Mouse (Mus musculus): ENCODE results near the gene Ttc39d. TPM values are rescaled to one million over a fixed set of nuclear protein-coding genes. Genes with fewer than 3 reads are reported as not detected.
"Not testable (repeated sequence)": the region's sequence is repeated elsewhere in the genome, so short reads cannot be mapped to it uniquely, and the experiment has no call there.

Ttc39d gene
- total RNA-seq, 2 experiments from 2014 or later: not detected

DNA sequence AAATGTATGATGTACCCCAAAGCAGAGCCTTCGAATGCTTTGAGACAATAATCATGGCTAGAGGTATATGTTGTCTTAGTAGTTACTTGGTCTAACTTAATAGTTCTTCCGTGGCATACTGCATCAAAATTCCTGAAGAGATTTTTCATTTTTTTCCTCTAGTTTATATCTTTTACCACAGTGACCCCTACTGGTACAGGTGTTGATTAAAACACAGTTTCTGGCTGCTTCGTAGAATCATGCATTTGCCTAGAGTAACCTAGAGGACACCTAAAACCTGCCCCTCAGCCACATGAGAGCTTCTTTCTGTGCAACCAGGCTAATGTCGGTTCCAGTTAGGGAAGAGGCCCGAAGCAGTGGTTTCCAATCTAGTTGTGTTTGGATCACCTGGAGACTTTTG is 14.2 kb upstream of the Ttc39d start:
- peak; percentile 73 for ATAC-seq (replicated peaks; ENCODE audit: poor library complexity)

DNA sequence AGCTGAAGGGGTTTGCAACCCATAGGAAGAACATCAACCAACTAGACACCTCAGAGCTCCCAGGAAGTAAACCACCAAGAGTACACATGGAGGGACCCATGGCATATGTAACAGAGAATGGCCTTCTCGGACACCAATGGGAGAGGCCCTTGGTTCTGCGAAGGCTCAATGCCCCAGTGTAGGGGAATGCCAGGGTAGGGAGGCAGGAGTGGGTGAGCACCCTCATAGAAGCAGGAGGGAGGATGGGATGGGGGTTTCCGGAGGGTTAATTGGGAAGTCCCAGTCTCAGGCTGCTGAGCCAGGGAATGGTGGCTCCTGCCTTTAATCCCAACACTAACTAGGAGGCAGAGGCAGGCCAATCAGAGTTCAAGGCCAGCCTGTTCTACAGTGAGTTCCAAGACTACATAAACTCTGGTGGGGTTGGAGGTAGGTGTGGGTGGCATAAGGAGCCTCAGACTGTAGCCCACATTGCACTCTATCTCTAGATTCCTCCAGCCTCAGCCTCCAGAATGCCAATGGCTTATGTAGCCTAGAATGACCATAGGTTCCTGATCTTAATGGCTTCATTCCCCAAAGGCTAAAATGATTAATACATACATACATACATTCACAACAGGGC is 8.0 kb upstream of the Ttc39d start:
- no peak for ATAC-seq (replicated peaks; ENCODE audit: poor library complexity)

DNA sequence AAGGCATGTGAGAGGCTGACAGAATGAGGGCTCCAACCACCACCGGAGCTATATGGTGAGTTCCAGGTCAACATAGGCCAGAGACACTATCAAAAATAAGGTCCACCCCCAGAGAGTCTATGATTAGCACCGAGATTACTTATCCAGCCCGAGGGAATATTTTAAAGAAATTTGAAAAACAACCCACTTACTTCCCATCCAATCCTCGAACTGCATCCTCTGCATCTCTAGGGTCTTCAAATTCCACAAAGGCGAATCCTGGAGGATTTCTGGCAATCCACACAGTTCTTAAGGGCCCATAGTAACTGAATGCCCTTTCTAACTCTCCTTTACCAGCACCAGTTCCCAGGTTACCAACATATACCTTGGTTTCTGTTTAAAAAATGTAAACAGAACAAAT is 1.6 kb upstream of the Ttc39d start:
- ATAC-seq (replicated peaks; ENCODE audit: poor library complexity): no peak

DNA sequence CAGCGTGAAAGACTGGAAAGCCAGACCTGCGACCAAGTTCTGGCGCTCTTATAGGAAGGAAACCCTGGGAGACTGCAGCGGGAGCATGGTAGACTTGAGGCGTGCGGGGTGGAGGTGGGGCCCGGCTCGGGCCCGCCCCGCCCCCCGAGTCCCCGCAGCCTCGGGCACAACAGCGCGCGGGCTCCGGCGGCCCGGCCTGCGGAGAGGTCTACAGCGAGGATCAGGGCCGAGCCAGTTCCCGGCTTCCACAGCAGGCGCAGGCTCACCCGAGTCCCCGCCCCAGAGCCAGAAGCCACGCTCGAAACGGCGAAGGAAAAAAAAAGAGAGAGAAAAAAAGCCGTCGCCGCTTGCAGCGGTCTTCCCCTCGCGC is 974 bp upstream of the Ttc39d start:
- peak; percentile 19 for ATAC-seq (replicated peaks; ENCODE audit: poor library complexity)

DNA sequence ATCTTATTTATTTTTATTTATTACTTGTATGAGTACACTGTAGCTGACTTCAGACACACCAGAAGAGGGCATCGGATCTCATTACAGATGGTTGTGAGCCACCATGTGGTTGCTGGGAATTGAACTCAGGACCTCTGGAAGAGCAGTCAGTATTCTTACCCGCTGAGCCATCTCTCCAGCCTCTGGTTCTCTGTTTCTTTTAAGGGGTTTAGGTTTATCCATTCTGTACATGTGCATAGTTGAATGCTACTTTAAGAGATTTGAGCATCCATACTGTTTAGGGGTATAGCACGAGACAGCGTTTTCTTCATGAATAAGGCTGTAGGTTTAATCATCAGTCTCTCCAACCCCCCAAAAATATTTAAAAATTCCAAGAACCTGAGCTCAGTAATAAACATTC is 6.7 kb downstream of the Ttc39d start:
- not testable (repeated sequence) for ATAC-seq (replicated peaks; ENCODE audit: poor library complexity)

DNA sequence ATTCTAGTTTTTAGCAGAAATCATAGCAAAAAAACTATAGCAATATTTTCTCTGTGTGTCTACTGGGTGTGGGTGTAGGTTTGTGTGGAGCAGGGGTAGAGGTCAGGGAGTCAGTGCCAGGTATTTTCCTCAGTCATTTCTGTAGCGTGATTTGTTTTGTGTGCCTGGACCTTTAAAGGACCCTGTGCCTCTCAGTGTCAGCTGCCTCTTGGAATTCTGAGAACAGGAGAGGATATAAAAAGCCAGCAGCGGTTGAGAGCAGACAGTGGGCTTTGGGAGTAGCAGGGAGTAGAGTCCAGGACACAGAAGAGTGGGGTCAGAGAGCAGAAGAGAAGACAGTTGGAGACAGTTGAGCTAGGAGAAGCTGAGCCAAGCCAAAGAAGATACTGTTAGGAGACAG is 12.9 kb downstream of the Ttc39d start:
- no peak for ATAC-seq (replicated peaks; ENCODE audit: poor library complexity)

DNA sequence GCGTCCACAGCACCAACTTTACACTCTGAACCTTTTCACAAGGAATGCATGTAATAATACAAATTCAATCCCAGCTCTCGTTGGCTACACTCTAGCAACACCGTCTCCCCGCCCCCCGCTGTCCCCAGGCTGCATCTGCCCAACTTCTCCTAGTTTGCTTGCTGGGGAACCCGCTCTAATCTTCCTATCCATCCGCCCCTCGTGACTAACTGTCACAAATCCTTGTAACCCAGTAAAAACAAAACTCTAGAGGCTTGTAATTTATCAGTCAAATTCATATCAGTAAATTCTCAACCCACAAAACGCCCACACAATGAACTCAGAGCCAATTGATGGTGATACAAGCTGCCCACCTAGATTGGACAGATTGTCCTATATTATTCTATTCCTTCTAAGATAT is 13.9 kb downstream of the Ttc39d start:
- ATAC-seq (replicated peaks; ENCODE audit: poor library complexity): no peak

DNA sequence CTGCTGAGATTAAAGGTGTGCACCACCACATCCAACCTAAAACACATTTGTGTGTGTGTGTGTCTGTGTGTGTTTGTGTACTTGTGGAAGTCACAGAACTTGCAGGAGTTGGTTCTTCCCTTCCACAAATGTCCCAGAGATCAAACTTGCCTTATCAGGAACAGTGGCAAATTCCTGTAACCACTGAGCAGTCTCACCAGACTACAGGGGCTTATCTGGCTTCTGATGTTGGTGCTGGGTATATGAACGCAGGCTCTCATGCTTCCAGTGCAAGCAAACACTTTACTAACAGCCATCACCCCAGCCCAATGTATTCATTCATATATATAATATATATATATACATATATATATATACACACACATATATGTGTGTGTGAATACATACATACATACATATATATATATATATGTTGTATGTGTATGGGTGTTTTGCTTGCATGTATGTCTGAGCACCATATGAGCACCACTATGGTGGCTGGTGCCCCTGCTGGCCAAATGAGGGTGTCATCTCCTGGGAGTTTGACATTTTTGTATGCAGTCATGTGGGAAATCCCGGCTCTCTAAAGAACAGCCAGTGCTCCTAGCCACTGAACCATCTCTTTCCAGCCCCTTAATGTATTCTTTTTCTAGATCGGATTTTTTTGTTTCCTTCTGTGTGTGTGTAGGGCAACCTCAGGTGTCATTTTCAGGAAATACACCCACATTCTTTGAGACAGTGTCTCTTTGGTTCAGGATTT is 14.8 kb downstream of the Ttc39d start:
- ATAC-seq (replicated peaks; ENCODE audit: poor library complexity): peak; percentile 53

DNA sequence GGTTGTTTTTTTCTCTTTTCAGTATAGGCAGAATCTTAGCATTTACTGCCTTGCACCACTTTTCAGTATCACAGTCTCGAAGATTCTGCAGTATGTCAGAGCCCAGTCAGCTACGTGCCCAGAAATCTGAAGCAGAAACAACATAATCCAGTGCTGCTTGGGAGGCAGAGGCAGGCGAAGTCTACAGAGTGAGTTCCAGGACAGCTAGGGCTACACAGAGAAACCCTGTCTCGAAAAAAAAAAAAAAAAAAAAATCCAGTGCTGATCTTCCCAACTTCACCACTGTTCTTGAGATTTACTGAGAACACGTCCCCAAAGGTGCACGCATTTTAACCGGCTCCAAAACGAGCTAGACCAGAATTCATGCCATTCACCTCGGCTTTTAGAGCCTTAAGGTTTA is 16.6 kb downstream of the Ttc39d start:
- ATAC-seq (replicated peaks; ENCODE audit: poor library complexity): peak; percentile 24; the same call in 1 of the 2 replicates

DNA sequence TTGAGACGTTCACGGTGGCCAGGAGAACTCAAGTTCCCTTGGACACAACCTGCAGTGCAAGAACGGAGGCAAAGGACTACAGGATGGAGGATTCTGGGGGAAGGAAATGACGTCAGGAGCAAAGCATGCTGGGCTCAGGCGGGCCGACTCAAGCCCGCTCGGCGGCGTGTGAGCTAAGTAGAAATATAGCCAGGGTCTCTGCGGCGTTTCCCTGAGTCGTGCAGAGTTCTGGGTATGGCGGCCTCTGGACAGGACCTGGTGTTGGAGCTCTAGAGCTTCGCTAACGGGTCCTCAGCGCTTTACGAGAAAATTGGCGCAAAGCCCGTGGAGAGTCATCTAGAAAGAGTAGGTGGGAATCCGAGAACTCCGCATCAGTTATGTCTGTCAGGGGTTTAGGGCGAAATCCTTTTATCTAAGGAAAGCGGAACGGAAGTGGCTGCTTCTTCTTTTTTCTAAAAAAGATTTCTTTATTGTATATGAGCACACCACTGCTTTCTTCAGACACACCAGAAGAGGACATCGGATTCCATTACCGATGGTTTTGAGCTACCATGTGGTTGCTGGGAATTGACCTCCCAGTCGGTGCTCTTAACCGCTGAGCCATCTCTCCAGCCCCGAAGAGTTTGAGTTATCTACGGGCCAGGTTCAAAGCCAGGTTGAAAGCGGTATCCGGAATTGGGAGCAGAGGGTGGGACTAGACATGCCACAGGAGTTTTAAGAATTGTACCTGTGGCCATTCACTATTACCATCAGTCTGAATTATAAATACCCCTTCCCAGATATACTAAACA is 17.3 kb downstream of the Ttc39d start, which contains the start of gene Gemin6:
TSS of gene Gemin6 (plus strand) at position 116 of the 791 bp plus-strand sequence.
- peak; percentile 93 for ATAC-seq (replicated peaks; ENCODE audit: poor library complexity)

DNA sequence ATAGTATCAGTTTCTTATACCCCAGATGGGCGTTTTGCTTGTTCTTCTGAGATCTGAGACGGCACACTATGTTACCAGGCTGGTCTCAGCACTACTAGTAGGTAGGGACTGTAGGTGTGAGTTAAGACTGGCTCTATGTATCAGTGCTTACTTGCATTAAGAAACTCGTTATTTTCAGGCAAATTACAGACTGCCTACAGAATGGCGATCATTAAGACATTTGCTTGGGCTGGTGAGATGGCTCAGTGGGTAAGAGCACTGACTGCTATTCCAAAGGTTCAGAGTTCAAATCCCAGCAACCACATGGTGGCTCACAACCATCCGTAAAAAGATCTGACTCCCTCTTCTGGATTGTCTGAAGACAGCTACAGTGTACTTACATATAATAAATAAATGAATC is 17.9 kb downstream of the Ttc39d start:
- ATAC-seq (replicated peaks; ENCODE audit: poor library complexity): not testable (repeated sequence)

DNA sequence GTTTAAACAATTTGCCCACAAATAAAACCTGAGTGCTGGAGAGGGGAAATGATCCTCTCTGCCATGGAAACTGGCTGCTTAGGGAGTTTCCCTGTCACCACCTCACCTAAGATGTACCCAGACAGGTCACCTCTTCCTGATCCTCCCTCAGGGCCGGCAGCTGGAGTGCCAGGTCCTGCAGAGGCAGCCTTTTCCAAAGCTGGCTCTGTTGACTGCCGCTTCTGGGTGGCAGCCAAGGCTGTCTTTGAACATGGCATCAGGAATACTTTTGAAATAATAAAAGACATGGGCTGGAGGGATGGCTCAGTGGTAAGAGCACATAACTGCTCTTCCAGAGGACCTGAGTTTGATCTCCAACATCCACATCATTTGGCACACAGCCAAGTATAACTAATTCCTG is 22.1 kb downstream of the Ttc39d start:
- ATAC-seq (replicated peaks; ENCODE audit: poor library complexity): no peak

DNA sequence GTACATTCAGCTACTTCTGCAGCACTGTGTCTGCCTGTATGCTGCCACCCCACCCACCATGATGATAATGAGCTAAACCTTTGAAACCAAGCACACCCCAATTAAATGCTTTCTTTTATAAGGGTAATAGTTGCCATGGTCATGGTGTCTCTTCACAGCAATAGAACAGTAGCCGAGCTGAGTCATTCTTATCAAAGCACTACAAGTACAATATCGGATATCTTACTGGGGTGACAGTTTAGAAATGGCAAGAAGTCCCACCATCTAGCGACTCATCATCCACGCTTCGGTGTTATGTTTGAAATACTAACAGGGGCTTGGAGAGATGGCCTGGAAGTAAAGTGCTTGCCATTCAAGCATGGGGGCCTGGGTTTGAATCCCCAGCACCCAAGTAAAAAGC is 26.6 kb downstream of the Ttc39d start:
- ATAC-seq (replicated peaks; ENCODE audit: poor library complexity): 0 out of 2 replicates have a peak, but pooled peaks have one; percentile 26

DNA sequence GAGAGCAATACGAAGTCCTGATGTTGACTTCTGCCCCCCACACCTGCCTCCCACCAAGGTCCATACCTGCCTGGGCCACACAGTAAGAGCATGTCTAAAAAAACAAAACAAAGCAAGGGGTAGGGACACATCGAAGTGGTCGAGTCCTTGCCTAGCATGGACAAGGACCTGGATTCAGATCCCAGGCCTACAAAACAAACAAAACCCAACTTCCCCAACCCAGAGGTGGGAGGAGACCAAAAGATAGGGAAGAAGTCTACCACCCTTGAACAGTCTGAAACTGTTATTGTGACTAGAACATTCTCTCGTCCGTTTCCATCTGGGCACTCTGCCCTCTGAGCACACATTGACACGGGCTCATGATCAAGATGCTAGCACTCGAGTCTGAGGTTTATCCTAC is 27.1 kb downstream of the Ttc39d start:
- no peak for ATAC-seq (replicated peaks; ENCODE audit: poor library complexity)

DNA sequence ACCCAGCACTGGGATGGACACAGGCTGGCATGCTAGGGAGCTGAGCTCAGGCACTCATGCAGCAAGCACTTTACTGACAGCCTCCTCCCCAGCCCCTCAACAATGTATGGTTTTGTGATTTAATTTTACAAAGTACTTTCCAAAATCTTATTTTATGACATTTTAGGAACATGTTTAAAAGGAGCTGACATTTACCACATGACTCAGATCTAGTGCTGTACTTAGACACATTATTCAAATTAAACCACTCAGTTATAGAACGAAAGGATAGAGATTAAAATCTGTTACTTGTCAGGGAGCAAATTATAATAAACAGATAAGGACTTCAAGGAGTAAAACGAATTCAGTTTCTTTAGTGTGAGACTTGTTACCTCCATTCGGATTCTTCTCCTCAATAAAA is 28.2 kb downstream of the Ttc39d start:
- ATAC-seq (replicated peaks; ENCODE audit: poor library complexity): no peak

DNA sequence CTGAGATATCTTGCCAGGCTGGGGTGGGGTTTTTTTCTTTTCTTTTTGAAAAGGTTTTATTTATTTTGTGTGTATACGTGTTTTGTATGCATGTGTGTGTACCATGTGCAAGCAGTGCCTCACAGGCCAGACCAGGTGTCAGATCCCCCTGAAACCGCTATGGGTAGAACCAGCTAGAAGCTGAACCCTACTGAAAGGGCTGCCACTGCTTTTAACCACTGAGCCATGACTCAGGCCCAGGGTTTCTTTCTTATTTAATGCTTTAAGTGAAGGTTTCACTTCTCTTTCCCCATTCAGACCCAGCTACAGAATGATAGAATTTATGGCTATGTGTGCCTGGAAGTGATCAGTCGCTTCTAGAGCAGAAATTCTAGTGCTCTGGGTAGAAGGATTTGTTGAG is 29.5 kb downstream of the Ttc39d start:
- peak; percentile 77 for ATAC-seq (replicated peaks; ENCODE audit: poor library complexity)

DNA sequence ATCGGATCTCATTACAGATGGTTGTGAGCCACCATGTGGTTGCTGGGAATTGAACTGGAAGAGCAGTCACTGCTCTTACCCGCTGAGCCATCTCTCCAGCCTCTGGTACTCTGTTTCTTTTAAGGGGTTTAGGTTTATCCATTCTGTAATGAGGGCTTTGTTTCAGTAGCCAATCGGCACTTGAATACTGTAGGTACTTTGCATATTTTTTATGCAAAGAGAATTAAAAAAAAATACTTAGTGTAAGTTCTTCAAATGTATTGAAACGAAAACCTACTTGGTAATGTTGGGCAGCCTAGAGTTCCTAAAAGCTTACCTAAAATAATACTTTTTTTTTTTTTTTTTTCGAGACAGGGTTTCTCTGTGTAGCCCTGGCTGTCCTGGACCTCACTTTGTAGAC is 30.2 kb downstream of the Ttc39d start:
- no peak for ATAC-seq (replicated peaks; ENCODE audit: poor library complexity)

DNA sequence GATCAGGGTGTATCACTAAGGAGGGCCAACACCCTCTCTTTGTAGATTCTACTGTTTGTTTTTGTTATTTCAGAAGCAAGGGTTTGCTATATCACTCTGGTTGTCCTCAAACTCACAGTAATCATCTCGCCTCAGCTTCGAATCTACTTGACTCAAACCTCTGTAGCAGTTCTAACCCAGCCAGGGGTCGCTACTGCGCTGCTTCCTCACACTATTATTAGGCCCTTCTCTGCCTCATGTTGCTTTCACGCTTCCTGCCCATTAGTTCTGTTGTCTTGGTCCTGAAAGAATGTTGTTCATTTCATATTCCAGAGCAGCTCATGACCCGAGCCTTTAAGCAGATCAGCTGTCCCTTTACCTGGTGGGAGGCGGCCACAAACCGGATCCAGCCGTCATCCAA is 34.3 kb downstream of the Ttc39d start:
- ATAC-seq (replicated peaks; ENCODE audit: poor library complexity): no peak

DNA sequence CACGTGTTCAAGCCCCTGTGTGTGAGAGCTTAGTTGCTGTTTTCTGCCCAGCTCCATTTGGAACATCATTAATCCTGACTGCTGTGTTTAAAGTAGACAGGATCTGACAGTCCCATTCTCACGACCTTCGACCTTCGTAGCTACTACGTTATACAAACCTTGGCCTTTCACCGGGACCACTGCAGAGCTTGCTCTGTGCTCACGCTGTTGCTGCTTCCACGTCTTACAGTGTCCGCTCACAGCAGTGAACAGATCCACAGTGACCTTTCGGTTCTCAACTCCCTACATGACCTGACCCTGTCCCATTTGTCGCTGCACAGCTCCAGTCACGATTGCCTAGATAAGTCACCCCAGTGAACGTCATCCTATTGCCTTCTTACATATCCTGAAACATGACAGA is 35.9 kb downstream of the Ttc39d start:
- no peak for ATAC-seq (replicated peaks; ENCODE audit: poor library complexity)

DNA sequence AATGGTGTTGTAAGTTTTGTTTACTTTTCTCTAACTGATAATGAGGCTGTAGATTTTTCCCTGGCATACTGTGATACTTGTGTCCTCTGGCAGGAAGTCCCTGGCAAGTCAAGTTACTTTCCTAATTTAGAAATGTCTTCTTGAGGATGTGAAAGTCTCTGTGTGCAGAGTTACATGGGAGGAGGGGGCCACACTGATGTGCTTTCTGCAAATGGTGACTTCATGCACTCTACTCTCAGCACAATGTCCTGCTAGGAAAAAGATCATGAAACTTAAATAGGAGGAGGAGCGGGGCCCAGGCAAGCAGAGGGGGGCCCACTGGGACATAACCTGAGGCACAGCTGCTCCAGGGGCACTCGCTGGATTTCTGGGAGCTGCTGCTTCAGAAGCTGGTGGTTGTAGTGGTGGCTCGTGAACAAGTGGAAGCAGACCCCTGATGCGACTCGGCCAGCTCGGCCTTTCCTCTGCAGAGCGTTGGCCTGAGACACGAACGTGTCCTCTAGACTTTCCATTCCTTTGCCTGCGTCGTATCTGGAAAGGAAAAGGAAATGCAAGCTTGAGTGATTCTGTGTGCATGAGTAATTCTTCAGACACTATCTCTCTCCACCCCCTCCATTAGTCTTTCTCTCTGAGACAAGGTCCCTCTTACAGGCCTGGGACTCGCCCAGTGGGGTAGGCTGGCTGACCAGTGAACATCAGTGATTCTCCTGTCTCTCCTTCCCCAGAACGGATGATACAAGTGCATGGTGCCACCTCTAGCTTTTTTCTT is 45.7 kb downstream of the Ttc39d start:
- ATAC-seq (replicated peaks; ENCODE audit: poor library complexity): peak; percentile 64

DNA sequence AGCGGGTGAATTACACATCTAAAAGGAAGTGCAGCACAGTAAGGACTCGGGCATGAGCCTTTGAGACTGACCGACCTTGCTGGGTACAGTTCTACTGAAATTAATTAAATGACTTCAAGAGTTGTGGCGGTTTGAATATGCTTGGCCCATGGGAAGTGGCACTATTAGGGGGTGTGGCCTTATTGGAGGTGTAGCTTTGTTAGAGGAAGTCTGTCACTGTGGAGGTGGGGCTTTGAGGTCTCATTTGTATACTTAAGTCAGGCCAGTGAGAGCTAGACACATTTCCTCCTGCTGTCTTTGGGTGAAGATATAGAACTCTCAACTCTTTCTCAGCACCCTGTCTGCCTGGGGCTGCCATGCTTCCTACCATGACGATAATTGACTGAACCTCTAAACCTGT is 47.2 kb downstream of the Ttc39d start:
- no peak for ATAC-seq (replicated peaks; ENCODE audit: poor library complexity)
